Mouse (Mus musculus) embryonic fibroblast, embryonic 13.5 days (primary cell): Measurements from ENCODE around the gene Fmo5. TPM values are rescaled to one million over a fixed set of nuclear protein-coding genes. Genes with fewer than 3 reads are reported as not detected.
A peak's percentile ranks its signal among the peaks of the same experiment; 100 is the strongest.

ENCODE experiments used
- H3K27ac ChIP-seq: 2 replicates; pipeline ENCODE4 v1.5.1; 2012; ENCODE audit warnings: low read length, control low read depth, inconsistent platforms; ENCODE audit not compliant: insufficient read depth
- H3K4me1 ChIP-seq: 2 replicates; pipeline ENCODE4 v1.6.1; 2011; ENCODE audit warnings: low read length; ENCODE audit not compliant: control insufficient read depth, insufficient read depth
- H3K4me3 ChIP-seq: 2 replicates; pipeline ENCODE4 v1.5.1; 2011; ENCODE audit warnings: mild to moderate bottlenecking, control low read depth, low read length; ENCODE audit not compliant: insufficient read depth
- CTCF ChIP-seq: IDR thresholded peaks from 2 replicates; pipeline ENCODE4 v1.5.1; 2011; ENCODE audit warnings: mild to moderate bottlenecking, control low read depth, low read length, moderate library complexity, borderline replicate concordance; ENCODE audit not compliant: insufficient read depth
- POLR2A ChIP-seq: IDR thresholded peaks from 2 replicates; pipeline ENCODE4 v1.6.1; 2011; ENCODE audit warnings: low read depth, mild to moderate bottlenecking, control low read depth, low read length, moderate library complexity
- polyA plus RNA-seq: library from polyadenylated mRNA; stranded (reverse); fragments of >200 nt; gene quantifications from 2 replicates; pipeline ENCODE4 v1.2.4, GENCODE M21; 2011; ENCODE audit warnings: low read depth; ENCODE audit not compliant: missing spikeins, insufficient read length

The Fmo5 gene
- 1.5 and 2.3 TPM in 2 replicates for polyA plus RNA-seq

GRCm38 (mm10) chr3:97628391-97629001 is at the start of gene Fmo5:
Fmo5 (plus strand) TSS chr3:97628804.
- Histone ChIP-seq H3K4me3 (peak within 1 kb of the TSS; percentile 41), H3K4me1 (no peaks in the 10 kb centered on the region), H3K27ac (no peak within 1 kb of the TSS)

GRCm38 (mm10) chr3:97585383-97586160 is 43.0 kb upstream of the Fmo5 start:
- Histone ChIP-seq H3K4me1 (no peaks in the 10 kb centered on the region), H3K27ac (no peak overlapping the region), H3K4me3 (no peak overlapping the region)
- TF ChIP-seq CTCF (peak; percentile 49; the same call in 1 of the 2 replicates), POLR2A (no peak)

More at GRCm38 (mm10) chr3:97628391-97629001, at the start of gene Fmo5:
- TF ChIP-seq CTCF (no peak), POLR2A (peak; percentile 57)

- Histone ChIP-seq H3K27ac (no peak overlapping the region), H3K4me1 (no peaks in the 10 kb centered on the region), H3K4me3 (no peak overlapping the region)
- TF ChIP-seq CTCF = no peak
- TF ChIP-seq POLR2A = no peak
These were observed 40.9 kb upstream of the Fmo5 start for GRCm38 (mm10) chr3:97587656-97588055.

- Histone ChIP-seq H3K27ac (no peak overlapping the region), H3K4me3 (no peak overlapping the region), H3K4me1 (no peaks in the 10 kb centered on the region)
- no peak for TF ChIP-seq CTCF
- no peak for TF ChIP-seq POLR2A
These were observed 37.9 kb upstream of the Fmo5 start for GRCm38 (mm10) chr3:97590699-97591098.

GRCm38 (mm10) chr3:97593089-97593488 is 35.5 kb upstream of the Fmo5 start:
- H3K27ac ChIP-seq = no peak overlapping the region
- TF ChIP-seq POLR2A = no peak
- no peak for TF ChIP-seq CTCF
- no peak overlapping the region for H3K4me3 ChIP-seq
- no peaks in the 10 kb centered on the region for H3K4me1 ChIP-seq

- Histone ChIP-seq H3K4me1 (no peaks in the 10 kb centered on the region), H3K27ac (no peak overlapping the region), H3K4me3 (no peak overlapping the region)
- no peak for TF ChIP-seq POLR2A
- TF ChIP-seq CTCF = no peak
These were observed 34.5 kb upstream of the Fmo5 start for GRCm38 (mm10) chr3:97594140-97594539.

- no peak for TF ChIP-seq POLR2A
- no peak for TF ChIP-seq CTCF
- Histone ChIP-seq H3K4me1 (no peaks in the 10 kb centered on the region), H3K4me3 (no peak overlapping the region), H3K27ac (no peak overlapping the region)
These were observed 33.5 kb upstream of the Fmo5 start for GRCm38 (mm10) chr3:97595066-97595465.

GRCm38 (mm10) chr3:97596796-97597195 is 31.8 kb upstream of the Fmo5 start:
- Histone ChIP-seq H3K4me1 (no peaks in the 10 kb centered on the region), H3K27ac (no peak overlapping the region), H3K4me3 (no peak overlapping the region)
- no peak for TF ChIP-seq CTCF
- no peak for TF ChIP-seq POLR2A

GRCm38 (mm10) chr3:97600050-97600832 is 28.4 kb upstream of the Fmo5 start:
- TF ChIP-seq CTCF = no peak
- no peak for TF ChIP-seq POLR2A
- Histone ChIP-seq H3K4me1 (no peaks in the 10 kb centered on the region), H3K27ac (no peak overlapping the region), H3K4me3 (no peak overlapping the region)
